Comparison of ENCODE assay signal across 9 mouse cellular contexts in genomic region chr2:131128211-131128610, GRCm38 (mm10). TPM values are rescaled to one million over a fixed set of nuclear protein-coding genes. Genes with fewer than 3 reads are reported as not detected.
DNase-seq lines count a peak whose midpoint lies in the region; ATAC-seq and TF ChIP-seq lines count a peak whose summit lies in the region.
"Had no signal": no experiment of that assay in that cellular context is flagged by ENCODE, and none has a peak within 500 bp of the region (broad histone marks: within the 10 kb centered on the region; RNA-seq: fewer than 3 reads in every experiment).

No protein-coding gene starts in this region.

- peak; percentile 66 for DNase-seq in gastrocnemius, adult 2 months
- no peak for DNase-seq in gastrocnemius, postnatal 14 days
- no peak for DNase-seq in lung, postnatal 0 days (ENCODE audit: low spot score)
- DNase-seq in cerebellum, postnatal 36 days, result no peak
- DNase-seq in embryo, embryonic 10.5 days (ENCODE audit: low spot score), result no peak
- no peak for DNase-seq in ovary, postnatal 10 days (ENCODE audit: low spot score)

- no peak for TF ChIP-seq POLR2A in cortical plate, adult 2 months (IDR thresholded peaks at IDR 0.05; ENCODE audit: extremely low read depth, insufficient read depth, low read length)

- peak overlapping the region; percentile 79 for H3K4me3 ChIP-seq in gastrocnemius, adult 2 months
- H3K4me3 ChIP-seq in cortical plate, adult 2 months (ENCODE audit: insufficient read depth, low read length), result peak overlapping the region; percentile 33; the same call in 1 of the 2 replicates
- H3K4me3 ChIP-seq in hindbrain, embryonic 13.5 days, result peak overlapping the region; percentile 41; the same call in 1 of the 2 replicates
- peak overlapping the region; percentile 55 for H3K4me3 ChIP-seq in lung, postnatal 0 days (ENCODE audit: low read depth, low read length)

- intact Hi-C loops in gastrocnemius, adult 2 months (cut with DNase I), result no loop called here
- intact Hi-C loops in gastrocnemius, postnatal 14 days (cut with DNase I; ENCODE audit: low total_unique reads), result no loop called here

- ATAC-seq in hindbrain, embryonic 13.5 days (ENCODE audit: low FRiP score), result no peak
- peak; percentile 11; the same call in 1 of the 2 replicates for ATAC-seq in lung, postnatal 0 days

- H3K4me2 ChIP-seq in hindbrain, embryonic 13.5 days, result peak overlapping the region; percentile 83
- H3K4me2 ChIP-seq in lung, postnatal 0 days (replicated peaks; ENCODE audit: low read depth, low read length), result peak overlapping the region; percentile 79

- no peaks in the 10 kb centered on the region for H3K36me3 ChIP-seq in hindbrain, embryonic 13.5 days
- no peaks in the 10 kb centered on the region for H3K36me3 ChIP-seq in lung, postnatal 0 days (ENCODE audit: insufficient read depth, low read length)

- no peak for TF ChIP-seq CTCF in gastrocnemius, adult 2 months (IDR thresholded peaks at IDR 0.05)
- TF ChIP-seq CTCF in cortical plate, adult 2 months (IDR thresholded peaks at IDR 0.05; ENCODE audit: extremely low read depth, insufficient read depth, low read length), result no peak
- TF ChIP-seq CTCF in lung, postnatal 0 days (IDR thresholded peaks at IDR 0.05), result no peak

- no peaks in the 10 kb centered on the region for H3K4me1 ChIP-seq in cortical plate, adult 2 months (ENCODE audit: control insufficient read depth, insufficient read depth, low read length)
- peaks cover 18% of the 10 kb centered on the region for H3K4me1 ChIP-seq in hindbrain, embryonic 13.5 days (replicated peaks)
- peaks cover 4% of the 10 kb centered on the region; the same call in 1 of the 2 replicates for H3K4me1 ChIP-seq in lung, postnatal 0 days (ENCODE audit: insufficient read depth, low read depth, low read length)

- no peak overlapping the region for H3K9ac ChIP-seq in hindbrain, embryonic 13.5 days
- peak overlapping the region; percentile 64; the same call in 1 of the 2 replicates for H3K9ac ChIP-seq in lung, postnatal 0 days (replicated peaks; ENCODE audit: low read depth)

- WGBS in hindbrain, embryonic 13.5 days, result 93% methylated on average over 5 of the region's 5 CpGs
- WGBS in lung, postnatal 0 days, result 53% methylated on average over 5 of the region's 5 CpGs

- H3K27me3 ChIP-seq in hindbrain, embryonic 13.5 days, result 0 out of 2 replicates have a peak, but pooled peaks cover 5% of the 10 kb centered on the region
- H3K27me3 ChIP-seq in lung, postnatal 0 days (replicated peaks; ENCODE audit: insufficient read depth, low read length), result no peaks in the 10 kb centered on the region

- H3K27ac ChIP-seq in gastrocnemius, adult 2 months, result peak overlapping the region; percentile 93
- H3K27ac ChIP-seq in cortical plate, adult 2 months (ENCODE audit: insufficient read depth, low read length), result 0 out of 2 replicates have a peak overlapping the region, but pooled peaks have one; percentile 61
- H3K27ac ChIP-seq in hindbrain, embryonic 13.5 days, result no peak overlapping the region
- H3K27ac ChIP-seq in lung, postnatal 0 days (ENCODE audit: low read length), result peak overlapping the region; percentile 64

- no peaks in the 10 kb centered on the region for H3K9me3 ChIP-seq in hindbrain, embryonic 13.5 days
- H3K9me3 ChIP-seq in lung, postnatal 0 days (ENCODE audit: low read length), result no peaks in the 10 kb centered on the region

- no peak for TF ChIP-seq EP300 in lung, postnatal 0 days (IDR thresholded peaks at IDR 0.05)

RNA-seq across cellular contexts. Expression of gene Hspa12b, which starts 1.1 kb away (rescaled TPM):
- 10 to 100 TPM; 11.7 to 14.8 TPM for total RNA-seq in gastrocnemius, adult 2 months (2021)
- 10 to 100 TPM; 14.5 to 18.3 TPM for total RNA-seq in gastrocnemius, postnatal 14 days (2021)
- polyA plus RNA-seq in cortical plate, adult 2 months (2012; rRNA removed), result 10.2 and 10.5 TPM in 2 replicates
- polyA plus RNA-seq in hindbrain, embryonic 13.5 days (2015; fragmentation: Nextera tagmentation; extraction: Ambion mirVana), result 3.9 and 4.6 TPM in 2 replicates
- polyA plus RNA-seq in lung, postnatal 0 days (2015; fragmentation: Nextera tagmentation; extraction: Ambion mirVana), result 16.7 and 17.9 TPM in 2 replicates

RNA-seq across cellular contexts. Expression of gene Gm11037, which starts 5.1 kb away (rescaled TPM):
- not detected for total RNA-seq in gastrocnemius, adult 2 months (2021)
- total RNA-seq in gastrocnemius, postnatal 14 days (2021), result not detected
- not detected in 2 replicates for polyA plus RNA-seq in cortical plate, adult 2 months (2012; rRNA removed)
- polyA plus RNA-seq in hindbrain, embryonic 13.5 days (2015; fragmentation: Nextera tagmentation; extraction: Ambion mirVana), result not detected in 2 replicates
- not detected in 2 replicates for polyA plus RNA-seq in lung, postnatal 0 days (2015; fragmentation: Nextera tagmentation; extraction: Ambion mirVana)
- polyA plus RNA-seq: brain, embryonic 14.5 days had no signal

RNA-seq across cellular contexts. Expression of gene 1700037H04Rik, which starts 31.7 kb away (rescaled TPM):
- 1 to 10 TPM; 3.6 to 4.5 TPM for total RNA-seq in gastrocnemius, adult 2 months (2021)
- total RNA-seq in gastrocnemius, postnatal 14 days (2021), result 1 to 10 TPM; 5.8 to 6.2 TPM
- 110 and 130 TPM in 2 replicates for polyA plus RNA-seq in cortical plate, adult 2 months (2012; rRNA removed)
- 94.3 and 94.6 TPM in 2 replicates for polyA plus RNA-seq in hindbrain, embryonic 13.5 days (2015; fragmentation: Nextera tagmentation; extraction: Ambion mirVana)
- polyA plus RNA-seq in lung, postnatal 0 days (2015; fragmentation: Nextera tagmentation; extraction: Ambion mirVana), result 28.3 and 32.8 TPM in 2 replicates

RNA-seq across cellular contexts. Expression of gene Siglec1, which starts 41.6 kb away (rescaled TPM):
- total RNA-seq in gastrocnemius, adult 2 months (2021), result under 1 TPM; 0.36 to 0.39 TPM
- under 1 TPM; 0.78 to 0.90 TPM for total RNA-seq in gastrocnemius, postnatal 14 days (2021)
- 0.21 and 0.35 TPM in 2 replicates for polyA plus RNA-seq in cortical plate, adult 2 months (2012; rRNA removed)
- 0.18 and 0.23 TPM in 2 replicates for polyA plus RNA-seq in hindbrain, embryonic 13.5 days (2015; fragmentation: Nextera tagmentation; extraction: Ambion mirVana)
- 1.1 TPM in 2 replicates for polyA plus RNA-seq in lung, postnatal 0 days (2015; fragmentation: Nextera tagmentation; extraction: Ambion mirVana)

RNA-seq across cellular contexts. Expression of gene Cenpb, which starts 51.7 kb away (rescaled TPM):
- 10 to 100 TPM; 67.7 to 70.1 TPM for total RNA-seq in gastrocnemius, adult 2 months (2021)
- total RNA-seq in gastrocnemius, postnatal 14 days (2021), result 10 to 100 TPM; 49.6 to 50.8 TPM
- 82.1 and 87.2 TPM in 2 replicates for polyA plus RNA-seq in cortical plate, adult 2 months (2012; rRNA removed)
- polyA plus RNA-seq in hindbrain, embryonic 13.5 days (2015; fragmentation: Nextera tagmentation; extraction: Ambion mirVana), result 13.3 and 13.4 TPM in 2 replicates
- polyA plus RNA-seq in lung, postnatal 0 days (2015; fragmentation: Nextera tagmentation; extraction: Ambion mirVana), result 13.2 and 14.9 TPM in 2 replicates
